Mouse (Mus musculus) CD8-positive naive resting alpha-beta T cell, adult 2 months (primary cell): ENCODE measurements around the gene S1pr4.

Experiments used
- DNase-seq, 2 experiments: peaks; one replicate each; pipeline ENCODE4 v3.0.0; 2022; ENCODE audit warnings: low read depth in 2 of 2, low spot score in 2 of 2

S1pr4 gene

DNA sequence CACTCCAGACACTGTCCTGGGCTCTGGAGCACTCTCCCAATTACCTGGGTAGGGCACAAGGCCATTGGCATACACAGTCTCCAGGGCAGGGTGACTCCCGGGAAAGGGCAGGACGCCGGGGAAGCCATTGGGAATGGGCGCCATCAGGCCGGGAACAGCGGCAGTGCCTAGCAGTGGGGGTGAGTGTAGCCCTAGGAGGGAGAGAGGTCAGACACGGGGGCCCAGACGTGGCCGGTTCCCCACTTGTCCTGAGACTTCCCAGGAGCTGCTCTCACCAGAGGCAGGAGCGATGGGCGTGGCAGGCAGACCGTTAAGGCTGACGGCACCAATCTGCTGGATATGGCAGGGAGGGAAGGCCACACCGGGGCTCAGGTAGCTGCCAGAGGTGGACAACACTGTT lies 33.1 kb downstream of the S1pr4 start:
- no peak for DNase-seq

DNA sequence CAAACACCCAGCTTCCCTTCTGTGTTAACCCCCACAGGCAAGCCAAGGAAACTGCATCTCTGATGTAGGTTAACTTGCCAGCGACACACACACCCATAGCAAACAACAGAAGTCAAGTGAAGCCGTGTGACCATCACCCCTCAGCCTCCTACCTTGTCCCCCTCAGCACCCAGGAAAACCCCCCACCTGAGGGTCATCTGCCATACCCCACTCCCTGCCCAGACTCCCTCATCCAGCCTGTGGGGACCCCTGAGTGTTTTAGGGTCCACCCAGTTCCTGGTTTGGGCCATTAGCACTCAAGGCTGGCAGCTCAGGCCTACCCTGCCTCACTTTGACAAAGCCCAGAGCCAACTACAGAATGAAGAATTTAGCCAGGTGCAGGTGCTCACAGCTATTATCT lies 33.9 kb downstream of the S1pr4 start:
- DNase-seq, result no peak

DNA sequence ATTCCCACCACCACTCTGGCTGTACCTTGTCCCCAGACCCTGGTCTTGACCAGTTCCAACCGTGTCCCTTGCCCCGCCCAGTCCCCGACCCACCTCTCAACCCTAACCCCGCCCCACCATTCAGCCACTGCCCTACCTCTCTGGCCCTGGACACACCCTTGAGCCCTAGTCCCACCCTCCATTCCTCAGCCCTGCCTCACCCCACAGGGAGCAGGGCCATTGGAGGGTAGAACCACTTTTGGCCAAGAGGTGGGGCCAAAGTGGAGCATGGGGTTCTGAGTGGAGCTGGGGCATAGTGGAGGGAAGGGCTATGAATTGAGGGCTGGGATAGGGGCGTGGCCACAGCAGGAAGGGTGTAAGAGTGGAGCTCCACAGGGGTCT lies 34.7 kb downstream of the S1pr4 start:
- DNase-seq, result no peak

DNA sequence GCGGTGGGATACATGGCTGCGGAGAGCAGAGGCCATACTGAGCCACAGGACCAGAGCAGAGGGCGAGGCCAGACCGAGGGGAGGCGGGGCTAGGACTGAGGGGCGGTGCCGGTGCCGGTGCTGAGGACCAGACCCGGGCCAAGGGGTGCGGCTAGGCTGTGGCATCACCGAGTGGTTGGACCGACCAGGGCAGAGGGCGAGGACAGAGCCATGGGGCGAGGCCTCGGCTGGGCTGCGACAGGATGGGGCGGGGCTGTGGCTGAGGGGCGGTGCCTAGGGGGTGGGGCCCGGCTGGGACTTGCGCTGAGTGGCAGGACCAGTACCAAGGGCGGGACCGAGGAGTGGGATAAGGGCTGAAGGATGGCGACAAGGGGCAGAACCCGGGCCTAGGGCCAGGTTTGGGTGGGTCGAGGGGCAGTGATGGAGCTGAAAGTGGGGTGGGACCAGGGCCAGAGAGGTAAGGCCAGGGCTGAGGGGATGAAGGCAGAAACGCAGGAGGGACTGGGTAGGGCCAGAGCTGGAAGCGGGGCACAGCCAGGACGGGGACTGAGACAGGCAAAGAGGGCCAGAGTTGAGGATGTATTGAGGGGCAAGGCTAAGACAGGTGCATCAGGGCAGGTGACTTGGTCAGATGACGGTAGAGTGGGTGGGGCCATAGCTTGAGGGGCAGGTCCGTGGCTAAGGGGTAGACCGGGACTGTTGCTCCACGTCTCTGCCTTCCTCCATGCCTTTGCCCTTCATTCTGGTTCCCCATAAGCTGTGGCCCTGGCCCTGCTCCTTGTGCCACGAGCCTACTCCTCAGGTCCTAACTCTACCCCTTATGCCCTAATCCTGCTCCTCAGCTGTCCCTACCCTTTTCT lies 35.3 kb downstream of the S1pr4 start:
- peak in 1 of 2 experiments; percentile 34 for DNase-seq

DNA sequence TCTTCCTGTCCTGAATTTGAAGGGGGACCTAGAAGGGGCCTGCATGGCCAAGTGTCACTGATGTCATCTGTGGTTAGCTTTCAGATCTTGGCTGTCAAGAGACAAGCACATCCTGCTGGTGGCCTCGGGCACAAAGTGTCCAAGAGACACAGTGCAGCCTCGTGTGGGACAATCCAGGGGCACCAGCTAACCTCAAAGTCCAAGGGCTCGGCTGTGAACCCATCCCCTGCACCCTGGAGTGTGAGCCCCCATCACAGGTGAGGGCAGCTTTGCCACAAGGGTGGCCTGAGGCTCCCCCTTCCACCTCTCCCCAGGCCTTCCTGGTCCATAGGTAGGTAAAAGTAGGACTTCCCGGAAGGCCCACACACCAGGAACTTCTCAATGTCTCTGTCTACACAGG lies 36.4 kb downstream of the S1pr4 start:
- DNase-seq, result no peak

DNA sequence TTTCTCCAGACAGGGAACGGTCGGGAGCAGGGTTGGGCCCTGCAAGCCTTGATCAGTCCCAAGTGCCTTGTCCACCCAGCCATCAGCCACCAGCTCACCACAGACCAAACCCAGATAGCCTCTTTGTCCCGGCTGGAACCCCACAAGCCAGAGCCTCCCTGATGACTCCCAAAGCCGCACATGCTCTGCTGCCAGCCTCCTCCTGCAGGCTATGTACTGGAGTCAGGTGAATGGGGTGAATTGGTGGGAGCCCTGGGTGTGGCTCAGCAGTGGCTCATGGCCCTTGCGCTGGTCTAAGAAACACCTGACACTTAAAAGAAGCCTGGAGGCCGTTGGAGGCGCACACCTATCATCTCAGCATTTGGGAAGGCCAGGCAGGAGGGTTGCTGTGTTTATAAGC lies 37.0 kb downstream of the S1pr4 start:
- DNase-seq, result no peak

DNA sequence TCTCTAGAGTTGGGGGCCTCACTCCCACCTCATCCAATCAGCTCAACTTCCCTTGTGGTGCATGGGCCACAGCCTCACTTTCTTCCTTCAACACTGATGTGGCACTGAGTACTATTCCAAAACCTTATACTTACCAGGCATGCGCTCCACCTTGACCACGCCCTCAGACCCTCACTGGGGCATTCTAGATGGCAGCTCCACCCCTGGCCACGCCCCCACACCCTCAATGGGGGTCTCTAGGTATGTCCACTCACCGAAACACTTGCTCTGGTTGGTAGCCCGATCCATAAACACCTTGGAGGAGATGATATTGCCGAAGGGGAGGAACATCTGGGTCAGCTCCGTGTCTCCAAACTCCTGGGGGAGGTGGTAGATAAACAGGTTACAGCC lies 37.5 kb downstream of the S1pr4 start:
- DNase-seq, result no peak

DNA sequence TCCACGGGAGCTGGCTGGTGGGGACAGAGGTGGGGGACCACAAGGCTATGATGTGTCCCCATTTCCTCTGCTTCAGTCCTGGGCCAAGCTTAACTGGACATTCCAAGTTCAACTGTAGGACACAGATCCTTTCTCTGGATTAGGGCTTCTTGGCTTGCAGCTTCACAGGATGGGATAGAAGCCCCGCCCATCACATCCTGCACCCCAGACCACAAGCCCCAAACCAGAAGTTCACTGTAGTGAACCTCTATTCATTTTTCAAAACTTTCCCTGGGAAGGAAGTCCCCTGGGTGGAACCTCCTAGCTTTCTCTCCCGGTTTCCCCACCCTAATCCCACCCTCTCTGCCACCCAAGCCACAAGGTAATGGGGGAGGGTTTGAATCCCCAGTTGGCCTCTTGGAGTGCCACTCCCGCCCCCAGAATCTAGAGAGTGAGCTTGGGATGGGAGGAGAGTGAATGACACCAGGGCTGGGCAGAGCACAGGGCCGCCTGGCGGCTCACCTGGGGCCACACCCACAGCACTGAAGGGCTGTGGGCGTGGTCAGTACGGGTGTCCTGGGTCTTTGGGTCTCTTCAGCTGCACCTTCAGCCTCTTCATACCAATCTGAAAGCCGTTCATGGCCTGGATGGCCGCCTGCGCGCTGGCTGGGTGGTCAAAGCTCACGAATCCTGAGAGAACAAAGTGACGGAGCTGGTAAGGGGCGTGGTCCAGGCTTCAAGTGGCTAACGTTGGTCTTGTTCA lies 38.1 kb downstream of the S1pr4 start:
- no peak for DNase-seq

DNA sequence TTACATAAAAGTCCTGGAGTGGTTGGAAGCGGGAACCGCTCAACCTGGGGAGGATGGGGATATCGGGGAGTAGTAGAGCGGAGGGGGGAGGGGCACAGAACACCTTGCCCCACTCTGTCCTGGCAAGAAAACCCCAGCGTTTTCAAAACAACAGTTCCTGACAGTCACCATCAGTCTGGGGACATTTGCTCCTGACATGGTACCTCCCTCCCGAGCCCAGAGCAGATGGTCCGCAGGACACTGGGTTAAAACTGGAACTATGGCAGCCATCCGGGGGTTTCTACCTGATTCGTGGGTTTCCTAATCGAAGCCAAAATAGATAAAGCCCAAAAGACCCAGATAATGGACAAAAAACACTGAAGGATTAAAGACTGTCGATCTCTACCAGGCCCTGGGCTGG lies 39.0 kb downstream of the S1pr4 start:
- DNase-seq, result no peak

DNA sequence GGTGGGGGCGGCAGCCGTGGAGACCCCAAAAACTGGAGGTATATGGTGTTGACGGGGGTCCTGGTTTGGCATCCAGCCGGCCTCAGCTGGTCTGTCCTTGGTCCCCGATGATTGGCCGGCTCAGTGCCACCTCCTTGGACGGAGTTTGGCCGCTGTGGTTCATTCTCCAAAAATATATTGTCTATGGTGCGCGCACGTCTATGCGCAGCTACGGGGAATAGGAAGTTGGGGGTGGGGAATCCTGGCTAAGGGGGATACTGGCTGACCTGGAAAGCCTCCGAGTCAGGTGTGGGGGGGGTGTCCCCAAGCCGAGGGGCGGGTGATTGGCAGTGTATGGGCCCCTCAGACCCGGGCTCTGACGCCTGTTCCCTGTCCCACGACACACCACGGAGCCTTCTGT lies 39.5 kb downstream of the S1pr4 start:
- DNase-seq, result no peak

DNA sequence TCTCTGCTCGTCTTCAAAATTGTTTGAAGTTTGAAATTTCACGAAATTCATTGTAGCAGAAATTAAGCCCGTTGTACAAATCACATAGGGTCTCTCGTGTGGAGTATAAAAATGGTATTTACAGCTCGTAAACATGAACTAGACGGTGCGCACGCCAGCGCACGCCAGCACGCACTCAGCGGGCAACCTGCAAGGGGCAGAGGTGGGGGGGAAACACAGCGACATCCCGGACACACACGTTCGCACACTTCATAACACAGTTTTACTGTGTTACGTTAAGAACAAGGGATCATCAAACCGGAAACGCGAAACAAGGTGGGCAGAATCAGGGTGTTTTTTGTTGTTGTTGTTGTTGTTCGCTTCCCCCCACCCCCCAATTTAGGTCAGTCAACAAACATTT lies 40.5 kb downstream of the S1pr4 start:
- no peak for DNase-seq

DNA sequence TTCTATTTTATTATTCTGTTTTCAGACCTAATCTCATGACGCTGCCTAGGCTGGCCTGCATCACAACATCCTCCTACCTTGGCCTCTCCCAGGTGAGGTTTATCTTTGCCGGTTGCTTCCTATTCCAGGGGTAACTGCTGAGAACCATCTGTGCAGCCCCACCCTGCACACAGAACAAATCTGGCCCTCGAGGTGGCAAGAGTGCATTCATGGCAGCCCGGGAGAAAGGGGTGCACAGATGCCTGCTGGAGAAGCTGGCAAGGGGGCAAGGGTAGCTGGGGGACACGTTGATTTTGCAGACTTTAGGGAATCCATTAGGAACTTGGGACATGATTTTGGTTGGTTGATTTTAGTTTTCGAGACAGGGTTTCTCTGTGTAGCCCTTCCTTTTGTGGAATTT lies 41.7 kb downstream of the S1pr4 start:
- no peak for DNase-seq

DNA sequence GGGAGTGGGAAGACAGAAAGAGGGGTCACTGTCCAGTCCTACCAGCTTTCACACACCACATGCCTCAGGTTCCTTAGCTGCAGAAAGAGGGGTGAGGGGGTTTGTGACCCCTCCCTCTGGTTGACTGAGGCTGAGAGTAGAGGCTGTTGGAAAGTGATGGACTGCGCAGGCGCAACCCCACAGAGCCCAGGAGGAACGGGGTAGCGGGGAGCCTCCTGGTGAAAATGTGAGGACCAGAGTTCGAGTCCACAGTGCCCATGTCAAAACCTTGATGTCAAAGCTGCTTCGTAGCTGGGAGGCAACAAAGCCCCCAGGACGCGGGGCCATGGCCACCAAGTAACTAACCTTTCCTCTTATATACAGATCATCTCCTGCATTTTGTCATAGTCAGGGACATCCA lies 42.3 kb downstream of the S1pr4 start:
- DNase-seq, result no peak

DNA sequence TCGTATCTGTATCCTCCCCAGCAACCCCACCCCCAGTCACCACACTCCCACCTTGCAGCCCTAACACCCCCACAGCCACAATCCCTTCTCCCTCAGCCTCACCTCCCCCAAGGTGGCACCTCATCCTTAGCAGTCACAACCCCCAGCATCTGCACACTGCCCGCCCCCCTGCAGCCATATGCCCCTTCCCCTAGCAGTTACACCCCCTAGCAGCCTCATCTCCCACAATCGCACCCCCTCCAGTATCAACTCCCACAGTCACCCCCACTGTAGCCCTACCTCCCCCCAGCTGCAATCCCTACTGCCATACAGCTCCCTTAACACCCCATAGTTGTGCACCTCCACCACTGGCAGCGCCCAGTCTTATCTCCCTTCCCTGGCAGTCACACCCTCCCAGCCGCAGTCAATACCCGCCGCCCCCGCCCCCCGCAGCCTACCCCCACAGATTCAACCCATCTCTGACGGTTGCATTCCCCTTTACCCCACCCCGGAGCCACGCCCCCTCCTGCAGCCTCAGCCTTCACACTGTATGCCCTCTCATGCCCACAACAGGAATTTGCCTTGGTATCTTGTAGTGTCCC lies 42.9 kb downstream of the S1pr4 start:
- DNase-seq, result no peak

DNA sequence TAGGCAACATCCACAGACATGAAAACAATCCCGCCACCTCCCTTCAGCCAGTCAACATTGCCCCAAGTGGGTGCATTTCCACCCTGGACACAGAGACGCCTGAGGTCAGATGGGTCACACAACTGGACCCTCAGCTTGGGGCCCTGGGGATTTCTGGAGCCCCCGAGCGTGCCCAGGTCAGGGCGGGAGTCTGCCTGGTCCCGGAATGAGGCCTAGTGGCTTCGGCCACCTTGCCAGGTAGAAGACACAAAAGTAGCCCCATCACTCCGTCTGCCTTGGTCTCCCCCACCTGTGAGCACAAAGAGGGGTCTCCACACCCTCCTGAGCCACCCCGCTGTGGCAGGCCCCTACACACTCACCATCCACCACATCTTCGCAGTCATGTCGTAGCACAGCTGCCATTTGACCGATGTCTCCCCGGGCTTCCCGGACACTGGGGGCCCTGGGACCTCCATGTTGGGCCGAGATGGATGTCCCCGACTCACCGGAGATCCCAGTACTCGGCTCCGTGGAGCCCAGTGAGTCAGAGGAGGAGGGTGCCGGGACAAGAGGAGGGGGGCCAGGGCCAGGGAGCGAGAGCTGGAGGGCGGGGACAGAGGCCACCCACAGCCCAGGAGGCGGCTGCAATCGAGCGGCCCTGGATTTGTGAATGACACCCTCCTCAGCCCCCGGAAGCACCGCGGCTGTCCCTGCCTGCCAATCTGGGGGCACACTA lies 44.6 kb downstream of the S1pr4 start, which contains the start of gene Nfic:
Gene Nfic, minus strand, starts transcription at position 455 of the 715 bp plus-strand sequence.
- DNase-seq, result no peak

DNA sequence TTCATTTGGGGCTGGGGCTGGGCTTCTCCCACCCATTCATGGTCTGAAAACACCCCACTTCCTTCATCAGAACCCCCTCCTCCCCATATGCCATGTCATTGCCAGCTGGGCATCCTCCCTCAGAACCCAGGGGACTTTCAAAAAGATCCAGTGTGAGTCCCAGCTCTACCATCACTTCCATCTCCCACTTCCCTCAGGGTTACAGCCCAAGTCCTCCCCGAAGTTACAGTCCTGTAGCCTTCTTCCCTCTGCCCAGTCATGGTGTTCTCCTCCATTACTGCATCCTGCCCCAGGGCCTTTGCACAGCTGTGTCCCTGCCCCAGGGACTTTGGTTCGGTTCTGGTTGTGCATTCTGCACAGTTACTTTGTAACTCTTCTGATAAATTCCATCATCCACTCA lies 45.8 kb downstream of the S1pr4 start:
- DNase-seq, result no peak

DNA sequence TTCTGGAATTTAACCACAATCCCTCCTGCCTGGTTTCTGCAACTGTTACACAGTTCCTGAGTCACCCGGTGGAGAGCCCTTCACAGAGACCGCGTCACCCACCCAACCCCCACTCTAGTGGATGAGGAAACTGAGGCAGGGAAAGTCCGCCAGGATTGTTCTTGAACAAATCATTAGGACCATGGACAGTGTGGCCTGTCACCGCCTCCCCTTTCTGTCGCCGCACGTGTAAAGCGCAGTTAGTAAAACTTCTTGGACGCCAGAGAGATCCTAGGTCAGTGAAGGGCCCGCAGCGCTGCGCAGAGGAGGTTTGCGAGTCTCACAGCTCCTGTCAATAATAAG lies 47.0 kb downstream of the S1pr4 start:
- no peak for DNase-seq

DNA sequence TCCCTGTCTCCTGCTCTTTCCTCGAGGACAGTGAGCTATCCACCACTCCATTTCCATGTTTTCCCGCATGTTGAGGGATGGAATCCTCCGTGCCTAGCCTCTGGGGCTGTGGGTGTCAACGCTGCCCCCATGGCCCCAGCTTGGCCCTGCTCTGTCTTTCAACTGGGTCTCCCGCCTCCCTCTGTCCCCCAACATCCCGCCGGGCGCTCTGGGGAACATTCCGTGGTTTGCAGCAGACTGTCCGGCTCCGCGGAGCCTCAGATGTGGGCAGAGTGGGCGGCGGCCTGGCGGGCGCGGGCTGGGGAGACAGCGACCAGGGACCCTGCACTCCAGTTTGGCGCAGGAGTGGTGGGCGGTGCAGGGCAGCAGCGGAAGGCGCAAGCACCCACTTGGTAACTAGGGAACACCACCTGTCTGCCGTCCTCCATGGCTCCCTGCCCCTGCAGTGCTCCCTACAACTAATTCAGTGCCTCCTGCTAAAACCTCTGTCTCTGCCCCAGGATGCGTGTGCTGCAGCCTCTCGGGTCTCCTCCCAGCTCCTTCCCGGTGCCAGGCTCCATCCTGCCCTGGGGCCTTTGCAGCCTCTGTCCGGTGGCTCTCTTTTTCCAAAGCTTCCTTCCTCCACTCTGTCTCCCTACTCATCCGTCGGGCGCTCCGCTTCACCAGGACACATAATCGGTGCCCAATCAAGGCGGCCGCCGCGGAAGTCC lies 47.5 kb downstream of the S1pr4 start:
- no peak for DNase-seq

DNA sequence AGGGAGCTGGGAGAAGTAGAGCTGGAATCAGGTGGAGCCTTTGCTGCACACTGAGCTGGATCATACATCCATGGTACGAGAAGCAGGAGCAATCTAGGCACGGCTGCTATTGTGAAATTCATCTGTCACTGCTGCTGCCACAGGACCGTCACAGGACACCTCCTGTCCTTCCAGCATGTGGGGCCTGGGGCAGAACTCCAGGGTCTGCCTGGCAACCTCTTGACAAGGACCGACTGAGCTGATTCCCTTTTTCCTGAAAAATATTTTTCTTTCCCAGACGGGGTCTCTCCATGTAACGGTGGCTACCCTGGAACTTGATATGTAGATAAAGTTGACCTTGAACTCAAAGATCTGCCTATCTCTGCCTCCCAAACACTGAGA lies 48.6 kb downstream of the S1pr4 start:
- no peak for DNase-seq

DNA sequence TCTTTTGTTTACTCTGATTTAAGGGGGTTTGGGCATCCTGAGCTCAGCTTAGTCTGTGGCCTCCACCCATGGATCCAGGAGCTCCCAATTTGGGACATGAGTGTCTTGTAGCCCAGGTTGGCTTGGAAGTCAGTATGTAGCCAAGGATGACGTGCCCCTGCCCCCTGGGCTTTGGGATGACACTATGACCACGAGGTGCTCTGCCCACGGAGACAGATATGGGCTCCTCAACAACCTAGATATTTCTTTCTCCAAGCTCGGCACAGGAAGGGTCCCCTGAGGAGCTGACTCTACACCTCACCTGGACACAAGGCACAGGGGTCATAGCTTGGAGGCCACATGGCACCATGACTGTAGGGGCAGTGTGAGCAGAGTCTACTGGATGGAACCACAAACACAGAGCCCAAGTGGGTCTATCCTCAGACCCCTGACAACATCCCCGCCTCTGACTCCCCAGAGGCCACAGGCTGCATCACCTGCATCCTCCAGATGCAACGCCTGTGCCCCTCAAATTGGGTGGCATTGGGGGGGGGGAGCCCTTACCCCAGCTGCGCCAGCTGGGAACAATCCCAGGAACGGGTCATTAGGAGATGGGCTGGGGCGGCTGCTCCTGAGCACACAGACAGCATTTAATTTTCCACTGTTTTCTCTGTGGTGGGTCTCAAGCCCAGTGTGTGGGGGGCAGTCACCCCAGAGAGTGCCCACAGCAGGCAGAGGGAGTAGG lies 49.1 kb downstream of the S1pr4 start:
- no peak for DNase-seq
